Mouse (Mus musculus) heart, postnatal 0 days (tissue): ENCODE results near the gene Ugt1a10.

Experiments
- CTCF ChIP-seq: IDR thresholded peaks from 2 replicates; pipeline ENCODE4 v1.5.1; 2016; ENCODE audit warnings: antibody characterized with exemption, control low read depth, low read depth
- EP300 ChIP-seq: IDR thresholded peaks from 2 replicates; pipeline ENCODE4 v1.6.1; 2016; ENCODE audit warnings: antibody characterized with exemption, low read depth

- TF ChIP-seq CTCF (no peak), EP300 (no peak)
These were observed 45.7 kb upstream of the Ugt1a10 start for GRCm38 (mm10) chr1:88009521-88009920.
